Mouse (Mus musculus): Measurements from ENCODE around the gene Rapgef4. TPM values are rescaled to one million over a fixed set of nuclear protein-coding genes. Genes with fewer than 3 reads are reported as not detected.

Rapgef4 gene
- polyA plus RNA-seq, 1 experiment from 2014 or later: 5.0 TPM

DNA sequence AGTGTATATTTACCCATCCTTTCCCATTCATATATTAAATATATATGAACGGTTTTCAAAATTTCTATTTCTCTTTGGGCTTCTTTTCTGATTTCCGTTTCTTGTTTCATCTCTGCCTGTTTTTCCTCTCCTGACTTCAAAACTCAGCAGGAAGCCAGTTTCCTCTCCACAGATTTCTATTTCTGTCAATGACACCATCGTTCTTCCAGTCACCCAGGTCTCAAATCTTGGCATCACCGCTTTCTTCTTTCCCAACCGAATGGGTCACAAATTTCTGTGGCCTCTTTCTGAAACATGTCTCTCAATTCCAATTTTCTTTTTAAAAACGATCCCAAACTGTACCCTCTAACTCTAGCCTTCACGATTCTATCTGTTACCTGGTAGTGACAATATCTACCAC, 303.6 kb downstream of the Rapgef4 start:
- Histone ChIP-seq H3K36me3 (ENCODE audit: insufficient read depth, low read length) (no peaks in the 10 kb centered on the region), H3K4me3 (ENCODE audit: low read depth, low read length) (no peak overlapping the region), H3K27me3 (replicated peaks; ENCODE audit: insufficient read depth, low read length) (no peaks in the 10 kb centered on the region), H3K4me2 (replicated peaks; ENCODE audit: low read depth, low read length) (no peak overlapping the region), H3K4me1 (ENCODE audit: insufficient read depth, low read depth, low read length) (peaks cover 14% of the 10 kb centered on the region), H3K27ac (ENCODE audit: low read length) (no peak overlapping the region), H3K9me3 (ENCODE audit: low read length) (no peaks in the 10 kb centered on the region), H3K9ac (replicated peaks; ENCODE audit: low read depth) (no peak overlapping the region)
- no peak for TF ChIP-seq EP300 (IDR thresholded peaks at IDR 0.05)
- TF ChIP-seq CTCF (IDR thresholded peaks at IDR 0.05): no peak
- no peak for ATAC-seq
- no peak for DNase-seq (ENCODE audit: low spot score)
- 58% methylated on average over 7 of the region's 7 CpGs for WGBS

DNA sequence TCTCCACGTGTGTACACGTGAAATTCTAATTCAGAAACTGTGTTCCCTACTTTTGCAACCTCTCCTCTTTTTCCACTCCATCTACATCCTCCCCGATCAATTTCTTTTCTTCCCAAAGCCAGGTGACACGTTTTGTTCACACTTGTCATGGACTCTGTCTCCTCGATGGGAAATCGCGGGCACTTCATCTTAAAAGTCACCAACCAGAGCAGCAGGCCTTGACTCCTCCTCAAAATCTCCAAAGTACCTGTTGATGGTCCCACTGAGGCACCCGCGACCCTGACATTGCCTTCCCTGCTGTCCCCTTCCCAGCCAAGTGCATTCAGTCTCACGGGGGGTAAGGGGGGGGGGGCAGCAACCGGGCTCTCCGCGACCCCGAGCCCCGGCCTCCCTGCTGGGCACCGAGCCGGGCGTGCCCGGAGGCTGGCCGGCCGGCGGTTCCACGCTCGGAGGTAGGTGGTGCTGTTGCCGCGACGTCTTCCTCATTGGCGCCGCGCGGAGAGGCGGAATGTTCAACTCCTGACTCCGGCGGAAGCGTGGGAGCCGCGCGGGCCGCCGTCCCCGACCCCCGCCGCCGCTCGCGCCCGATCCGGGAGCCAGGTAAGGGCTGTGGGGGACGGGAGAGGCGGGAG, 304.3 kb downstream of the Rapgef4 start, which contains the start of gene Map3k20:
Map3k20 (plus strand) TSS at position 382 of the 632 bp plus-strand sequence.
- Histone ChIP-seq H3K4me3 (ENCODE audit: low read depth, low read length) (peak within 1 kb of the TSS; percentile 87), H3K27me3 (replicated peaks; ENCODE audit: insufficient read depth, low read length) (no peaks in the 10 kb centered on the region), H3K36me3 (ENCODE audit: insufficient read depth, low read length) (no peaks in the 10 kb centered on the region), H3K9me3 (ENCODE audit: low read length) (no peaks in the 10 kb centered on the region), H3K4me2 (replicated peaks; ENCODE audit: low read depth, low read length) (peak within 1 kb of the TSS; percentile 71), H3K27ac (ENCODE audit: low read length) (peak within 1 kb of the TSS; percentile 94), H3K9ac (replicated peaks; ENCODE audit: low read depth) (peak within 1 kb of the TSS; percentile 92), H3K4me1 (ENCODE audit: insufficient read depth, low read depth, low read length) (peaks cover 14% of the 10 kb centered on the region)
- DNase-seq (ENCODE audit: low spot score) (peak; percentile 86), ATAC-seq (peak; percentile 89)
- TF ChIP-seq CTCF (IDR thresholded peaks at IDR 0.05) (peak; percentile 75), EP300 (IDR thresholded peaks at IDR 0.05) (no peak)
- 4% methylated on average over 30 of the region's 50 CpGs for WGBS

DNA sequence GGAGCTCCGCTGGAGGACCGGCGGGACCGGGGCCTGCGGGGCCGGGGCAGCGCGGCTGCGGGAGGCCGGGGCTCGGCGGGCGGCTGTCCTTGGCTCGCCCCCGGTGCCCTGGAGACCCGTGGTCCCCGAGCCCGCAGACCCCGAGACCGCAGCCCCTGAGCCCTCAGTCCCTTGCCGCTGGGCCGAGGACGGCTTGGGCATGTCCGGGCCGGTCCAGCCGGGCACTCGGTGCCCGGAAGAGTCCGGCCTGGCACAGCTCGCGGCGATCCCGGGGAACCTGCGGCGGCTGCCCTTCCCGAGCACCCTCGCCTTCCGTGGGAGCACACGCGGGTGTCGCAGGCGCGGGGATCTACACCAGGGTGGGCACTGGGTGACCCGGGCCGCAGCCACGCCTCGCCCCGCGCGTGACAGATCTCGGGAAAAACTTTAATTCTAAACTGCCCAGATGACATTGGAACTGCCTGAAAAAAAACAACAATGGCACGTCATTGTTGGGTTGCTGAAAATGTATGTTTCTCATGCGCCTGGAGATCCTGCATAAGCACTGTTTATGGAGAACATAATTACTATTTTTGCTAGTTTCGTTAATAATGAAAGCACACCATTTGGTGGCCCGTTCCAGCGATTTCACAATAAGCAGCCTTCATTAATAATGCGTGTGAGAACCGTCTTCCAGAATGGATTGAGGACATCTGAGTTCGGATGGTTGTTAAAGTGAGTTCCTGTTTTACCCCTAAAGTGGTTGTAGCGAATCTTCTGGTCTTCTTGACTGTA, 305.0 kb downstream of the Rapgef4 start:
- Histone ChIP-seq H3K4me3 (ENCODE audit: low read depth, low read length) (peak overlapping the region; percentile 87), H3K4me1 (ENCODE audit: insufficient read depth, low read depth, low read length) (peaks cover 14% of the 10 kb centered on the region), H3K9me3 (ENCODE audit: low read length) (no peaks in the 10 kb centered on the region), H3K27me3 (replicated peaks; ENCODE audit: insufficient read depth, low read length) (no peaks in the 10 kb centered on the region), H3K4me2 (replicated peaks; ENCODE audit: low read depth, low read length) (peak overlapping the region; percentile 71), H3K27ac (ENCODE audit: low read length) (peak overlapping the region; percentile 94), H3K9ac (replicated peaks; ENCODE audit: low read depth) (peak overlapping the region; percentile 92), H3K36me3 (ENCODE audit: insufficient read depth, low read length) (no peaks in the 10 kb centered on the region)
- 3% methylated on average over 41 of the region's 60 CpGs for WGBS
- no peak for TF ChIP-seq EP300 (IDR thresholded peaks at IDR 0.05)
- TF ChIP-seq CTCF (IDR thresholded peaks at IDR 0.05): no peak
- DNase-seq (ENCODE audit: low spot score): peak; percentile 63
- peak; percentile 68 for ATAC-seq

DNA sequence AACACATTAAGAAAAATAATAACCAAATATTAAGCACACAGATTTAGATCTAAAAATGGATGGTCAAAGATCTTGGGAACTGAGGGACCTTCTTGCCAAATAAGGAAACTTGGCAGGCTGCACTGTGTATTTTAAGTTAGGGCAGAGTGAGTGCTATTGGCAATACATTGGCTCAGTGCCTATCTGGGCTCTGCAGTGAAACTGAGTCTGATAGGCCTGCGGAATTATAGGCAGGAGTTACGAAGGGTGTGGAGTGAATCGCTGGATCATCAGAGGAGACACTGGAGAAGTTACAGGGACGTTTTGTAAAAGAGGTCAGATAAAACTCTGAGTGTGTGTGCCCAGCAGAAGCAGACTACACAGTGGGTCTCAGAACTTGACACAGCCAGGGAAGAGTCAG, 306.1 kb downstream of the Rapgef4 start:
- DNase-seq (ENCODE audit: low spot score) (peak; percentile 78), ATAC-seq (peak; percentile 37)
- WGBS: 14% methylated on average over 4 of the region's 4 CpGs
- peak overlapping the region; percentile 62; the same call in 1 of the 2 replicates for H3K27ac ChIP-seq (ENCODE audit: low read length)
- TF ChIP-seq CTCF (IDR thresholded peaks at IDR 0.05) (no peak), EP300 (IDR thresholded peaks at IDR 0.05) (no peak)
- peaks cover 14% of the 10 kb centered on the region for H3K4me1 ChIP-seq (ENCODE audit: insufficient read depth, low read depth, low read length)
- H3K4me2 ChIP-seq (replicated peaks; ENCODE audit: low read depth, low read length): peak overlapping the region; percentile 43
- no peak overlapping the region for H3K9ac ChIP-seq (replicated peaks; ENCODE audit: low read depth)
- no peaks in the 10 kb centered on the region for H3K27me3 ChIP-seq (replicated peaks; ENCODE audit: insufficient read depth, low read length)
- no peak overlapping the region for H3K4me3 ChIP-seq (ENCODE audit: low read depth, low read length)
- H3K36me3 ChIP-seq (ENCODE audit: insufficient read depth, low read length): no peaks in the 10 kb centered on the region
- no peaks in the 10 kb centered on the region for H3K9me3 ChIP-seq (ENCODE audit: low read length)

DNA sequence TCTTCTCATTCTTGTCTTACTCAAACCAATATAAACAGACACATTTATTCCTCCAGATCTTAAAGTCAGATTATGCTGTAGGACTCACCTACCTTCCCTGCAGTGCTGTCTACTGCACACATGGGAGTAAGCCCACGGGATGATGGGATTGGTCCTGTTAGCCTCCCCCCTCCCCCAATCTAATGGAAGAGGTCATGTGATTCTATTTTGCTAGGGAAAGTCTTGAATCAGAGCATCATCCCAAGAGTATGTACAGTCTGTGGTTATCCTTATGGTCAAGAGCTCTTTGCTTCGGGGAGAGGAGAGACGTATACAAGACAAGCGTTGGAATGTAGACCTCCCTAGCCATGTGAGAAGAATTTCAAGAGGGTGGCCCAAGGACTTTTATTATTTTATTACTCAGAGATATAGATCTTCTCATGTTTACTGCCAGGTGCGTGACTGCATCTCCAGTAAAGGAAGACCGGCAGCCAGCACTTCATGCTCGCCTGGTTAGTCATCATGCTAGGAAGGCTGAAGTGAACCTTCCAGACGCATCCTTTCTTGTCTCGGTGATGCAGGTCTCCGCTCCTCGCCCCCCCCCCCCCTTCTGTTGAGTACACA, 308.0 kb downstream of the Rapgef4 start:
- no peaks in the 10 kb centered on the region for H3K9me3 ChIP-seq (ENCODE audit: low read length)
- ATAC-seq: no peak
- TF ChIP-seq EP300 (IDR thresholded peaks at IDR 0.05) (no peak), CTCF (IDR thresholded peaks at IDR 0.05) (no peak)
- no peaks in the 10 kb centered on the region for H3K27me3 ChIP-seq (replicated peaks; ENCODE audit: insufficient read depth, low read length)
- peaks cover 14% of the 10 kb centered on the region for H3K4me1 ChIP-seq (ENCODE audit: insufficient read depth, low read depth, low read length)
- H3K36me3 ChIP-seq (ENCODE audit: insufficient read depth, low read length): no peaks in the 10 kb centered on the region
- DNase-seq (ENCODE audit: low spot score): peak; percentile 26
- no peak overlapping the region for H3K27ac ChIP-seq (ENCODE audit: low read length)
- 54% methylated on average over 11 of the region's 11 CpGs for WGBS
- H3K4me2 ChIP-seq (replicated peaks; ENCODE audit: low read depth, low read length): no peak overlapping the region
- H3K4me3 ChIP-seq (ENCODE audit: low read depth, low read length): no peak overlapping the region
- no peak overlapping the region for H3K9ac ChIP-seq (replicated peaks; ENCODE audit: low read depth)

DNA sequence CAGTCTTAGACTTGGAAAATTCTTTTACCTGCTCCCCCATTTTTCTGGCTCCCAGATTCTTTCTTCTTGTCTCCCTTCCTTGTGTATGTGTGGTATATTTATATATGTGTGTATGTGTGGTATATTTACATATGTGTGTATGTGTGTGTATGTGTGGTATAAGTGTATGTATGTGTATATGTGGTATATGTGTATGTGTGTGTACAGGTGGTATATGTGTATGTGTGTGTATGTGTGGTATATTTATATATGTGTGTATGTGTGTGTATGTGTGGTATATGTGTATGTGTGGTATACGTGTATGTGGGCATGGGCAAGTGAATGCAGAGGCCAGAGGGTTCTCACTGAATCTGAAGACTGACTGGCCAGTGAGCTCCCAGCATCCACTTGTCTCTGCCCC, 310.1 kb downstream of the Rapgef4 start:
- Histone ChIP-seq H3K4me3 (ENCODE audit: low read depth, low read length) (no peak overlapping the region), H3K9ac (replicated peaks; ENCODE audit: low read depth) (no peak overlapping the region), H3K4me1 (ENCODE audit: insufficient read depth, low read depth, low read length) (peaks cover 14% of the 10 kb centered on the region), H3K4me2 (replicated peaks; ENCODE audit: low read depth, low read length) (no peak overlapping the region), H3K27ac (ENCODE audit: low read length) (no peak overlapping the region), H3K36me3 (ENCODE audit: insufficient read depth, low read length) (no peaks in the 10 kb centered on the region), H3K27me3 (replicated peaks; ENCODE audit: insufficient read depth, low read length) (no peaks in the 10 kb centered on the region), H3K9me3 (ENCODE audit: low read length) (no peaks in the 10 kb centered on the region)
- TF ChIP-seq CTCF (IDR thresholded peaks at IDR 0.05) (no peak), EP300 (IDR thresholded peaks at IDR 0.05) (no peak)
- WGBS: 93% methylated on average over 1 of the region's 1 CpGs
- DNase-seq (ENCODE audit: low spot score): no peak
- no peak for ATAC-seq

Measured in lung, postnatal 0 days (tissue).